Mouse (Mus musculus) liver, embryonic 16.5 days (tissue): Measurements from ENCODE around the gene Ccdc9. TPM values are rescaled to one million over a fixed set of nuclear protein-coding genes. Genes with fewer than 3 reads are reported as not detected.
"Not testable (repeated sequence)": the region's sequence is repeated elsewhere in the genome, so short reads cannot be mapped to it uniquely, and the experiment has no call there.

ENCODE experiments used
- ATAC-seq: fragments of 200-750 bp; cut with Nextera tagmentation; 2 replicates; pipeline ENCODE4 v1.8.0; 2017; ENCODE audit warnings: low read depth, mild to moderate bottlenecking, moderate number of reproducible peaks, moderate library complexity
- H3K27ac ChIP-seq: fragments of 300-500 bp; sonication (generic); 2 replicates; pipeline ENCODE4 v1.5.1; 2014; ENCODE audit warnings: mild to moderate bottlenecking, low read length
- H3K27me3 ChIP-seq: fragments of 300-500 bp; sonication (generic); 2 replicates; pipeline ENCODE4 v1.6.1; 2014; ENCODE audit warnings: low read depth, low read length, mixed read lengths; ENCODE audit not compliant: control insufficient read depth, insufficient read depth
- H3K36me3 ChIP-seq: fragments of 300-500 bp; sonication (generic); 2 replicates; pipeline ENCODE4 v1.6.1; 2014; ENCODE audit warnings: mild to moderate bottlenecking; ENCODE audit not compliant: control insufficient read depth, insufficient read depth
- H3K4me1 ChIP-seq: fragments of 300-500 bp; sonication (generic); 2 replicates; pipeline ENCODE4 v1.6.1; 2014; ENCODE audit warnings: low read depth, low read length, mixed read lengths; ENCODE audit not compliant: control insufficient read depth
- H3K4me2 ChIP-seq: fragments of 300-500 bp; sonication (generic); 2 replicates; pipeline ENCODE4 v1.6.1; 2014; ENCODE audit warnings: low read depth, low read length, mixed read lengths
- H3K4me3 ChIP-seq: fragments of 300-500 bp; sonication (generic); 2 replicates; pipeline ENCODE4 v1.5.1; 2014; ENCODE audit warnings: low read depth, mild to moderate bottlenecking, low read length
- H3K9ac ChIP-seq: fragments of 300-500 bp; sonication (generic); 2 replicates; pipeline ENCODE4 v1.6.1; 2014; ENCODE audit warnings: low read depth, low read length
- H3K9me3 ChIP-seq: fragments of 300-500 bp; sonication (generic); replicated peaks from 2 replicates; pipeline ENCODE4 v1.6.1; 2016; ENCODE audit warnings: low read length; ENCODE audit not compliant: control insufficient read depth
- WGBS: fragments of 180-500 bp; shearing (Covaris S2); extraction: QIAGEN DNeasy Blood & Tissue Kit; methylation state at CpG from one replicate; pipeline ENCODE4 v1.1.7; 2014; ENCODE audit not compliant: insufficient replicate concordance; 5-methylcytosine and 5-hydroxymethylcytosine counted together
- polyA plus RNA-seq: library from polyadenylated mRNA; unstranded; fragments of >200 nt; fragmentation: Nextera tagmentation; extraction: Ambion mirVana; gene quantifications from 2 replicates; pipeline ENCODE4 v1.2.1, GENCODE M21; 2015

The Ccdc9 gene
- polyA plus RNA-seq, 1 experiment from 2014 or later = 9.0 TPM

DNA sequence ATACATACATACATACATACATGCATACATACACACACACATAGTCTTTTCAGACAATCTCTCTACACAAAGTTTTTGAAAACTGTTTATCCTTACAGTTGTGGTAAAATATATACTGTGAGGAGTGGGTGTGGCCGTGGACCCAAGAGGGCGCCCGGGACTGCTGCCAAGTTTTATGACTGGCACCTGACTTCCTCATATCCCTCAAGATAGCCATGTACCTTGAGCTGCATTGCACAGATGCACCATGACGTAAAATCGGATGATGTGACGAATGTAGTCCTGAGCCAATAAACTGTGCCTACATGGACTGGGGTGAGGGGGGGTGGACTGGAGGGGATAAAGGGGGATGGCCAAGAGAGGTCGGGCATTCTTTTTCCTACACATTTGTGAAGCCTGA is 20.0 kb downstream of the Ccdc9 start:
- not testable (repeated sequence) for H3K4me1 ChIP-seq, H3K9ac ChIP-seq, H3K9me3 ChIP-seq, H3K4me3 ChIP-seq, H3K36me3 ChIP-seq, H3K27ac ChIP-seq, H3K27me3 ChIP-seq, ATAC-seq, H3K4me2 ChIP-seq
- WGBS = 56% methylated on average over 7 of the region's 7 CpGs

DNA sequence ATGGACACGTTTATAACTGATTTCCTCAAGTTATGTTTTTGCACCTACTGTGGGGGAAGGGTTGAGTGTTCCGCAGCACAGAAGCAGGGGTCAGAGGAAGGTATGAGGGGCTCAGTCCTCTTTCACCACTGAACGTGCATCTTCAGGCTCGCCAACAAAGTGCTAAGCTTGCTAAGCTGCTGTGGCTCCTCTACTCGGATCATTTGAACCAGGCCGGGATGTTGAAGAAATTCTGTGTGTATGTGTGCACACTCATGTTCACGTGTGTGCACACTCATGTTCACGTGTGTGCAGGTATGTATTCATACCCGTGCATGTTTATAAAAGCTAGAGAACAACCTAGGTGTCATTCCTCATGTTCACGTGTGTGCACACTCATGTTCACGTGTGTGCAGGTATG is 20.7 kb downstream of the Ccdc9 start:
- Histone ChIP-seq H3K9ac (no peak overlapping the region), H3K4me2 (no peak overlapping the region), H3K36me3 (no peaks in the 10 kb centered on the region), H3K27ac (no peak overlapping the region), H3K9me3 (no peaks in the 10 kb centered on the region), H3K4me3 (no peak overlapping the region), H3K27me3 (no peaks in the 10 kb centered on the region), H3K4me1 (no peaks in the 10 kb centered on the region)
- WGBS = 73% methylated on average over 11 of the region's 11 CpGs
- ATAC-seq = no peak

DNA sequence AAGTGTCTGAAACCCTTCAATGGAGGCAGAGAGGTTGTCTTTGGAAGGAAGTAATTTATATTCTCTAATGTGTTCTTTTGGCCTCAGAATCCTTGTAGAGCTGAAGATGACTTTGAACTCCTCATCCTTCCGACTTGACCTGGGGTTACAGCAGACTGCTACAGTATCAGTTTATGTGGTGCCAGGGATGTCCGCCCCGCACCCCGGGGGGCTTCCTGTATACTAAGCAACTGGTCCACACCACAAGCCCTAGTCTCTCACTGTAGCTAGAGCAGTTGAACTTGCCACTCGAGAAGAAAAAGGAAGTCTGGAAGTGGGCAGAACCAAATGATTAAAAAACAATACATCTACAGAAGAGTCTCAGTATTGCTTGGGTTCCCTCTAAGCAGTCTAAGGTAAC is 22.8 kb downstream of the Ccdc9 start:
- Histone ChIP-seq H3K4me3 (no peak overlapping the region), H3K27me3 (no peaks in the 10 kb centered on the region), H3K27ac (no peak overlapping the region), H3K4me2 (no peak overlapping the region), H3K9me3 (no peaks in the 10 kb centered on the region), H3K9ac (no peak overlapping the region), H3K36me3 (no peaks in the 10 kb centered on the region), H3K4me1 (no peaks in the 10 kb centered on the region)
- 38% methylated on average over 5 of the region's 5 CpGs for WGBS
- ATAC-seq = no peak

DNA sequence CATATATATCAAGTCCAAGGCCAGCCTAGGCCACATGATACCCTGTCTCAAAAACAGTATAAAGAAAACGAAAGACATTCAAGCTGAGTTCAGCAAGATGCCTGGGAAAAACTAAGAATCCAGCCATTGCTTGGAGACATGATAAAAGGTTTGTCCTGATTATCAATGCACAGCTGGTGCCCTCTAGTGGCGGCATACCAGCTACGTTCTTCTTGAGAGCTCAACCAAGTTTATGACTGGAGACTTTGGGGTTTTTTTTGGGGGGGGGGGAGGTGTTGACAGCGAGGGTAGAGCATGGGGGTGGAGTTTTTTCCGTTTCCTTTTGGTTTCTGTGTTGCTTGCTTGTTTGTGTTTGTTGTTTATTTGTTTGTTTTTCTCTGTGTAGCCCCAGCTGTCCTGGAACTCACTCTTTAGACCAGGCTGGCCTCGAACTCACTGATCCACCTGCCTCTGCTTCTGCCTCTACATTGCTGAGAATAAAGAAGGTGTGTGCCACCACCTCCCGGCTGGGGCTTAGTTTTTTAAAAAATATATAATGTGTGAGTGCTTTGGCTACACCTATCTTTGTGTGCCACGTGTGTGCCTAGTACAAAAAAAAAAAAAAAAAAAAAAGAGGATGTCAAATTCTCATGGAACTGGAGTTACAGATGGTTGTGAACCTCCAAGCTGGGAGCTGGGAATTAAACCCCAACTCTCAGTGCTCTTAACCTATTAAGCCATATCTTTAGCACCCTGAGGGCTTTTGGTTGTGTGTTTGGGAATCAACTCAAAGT is 23.4 kb downstream of the Ccdc9 start:
- Histone ChIP-seq H3K27ac (no peak overlapping the region), H3K4me3 (no peak overlapping the region), H3K4me2 (no peak overlapping the region), H3K27me3 (no peaks in the 10 kb centered on the region), H3K36me3 (no peaks in the 10 kb centered on the region), H3K9me3 (no peaks in the 10 kb centered on the region), H3K9ac (no peak overlapping the region), H3K4me1 (no peaks in the 10 kb centered on the region)
- no peak for ATAC-seq
- WGBS = 17% methylated on average over 8 of the region's 8 CpGs

DNA sequence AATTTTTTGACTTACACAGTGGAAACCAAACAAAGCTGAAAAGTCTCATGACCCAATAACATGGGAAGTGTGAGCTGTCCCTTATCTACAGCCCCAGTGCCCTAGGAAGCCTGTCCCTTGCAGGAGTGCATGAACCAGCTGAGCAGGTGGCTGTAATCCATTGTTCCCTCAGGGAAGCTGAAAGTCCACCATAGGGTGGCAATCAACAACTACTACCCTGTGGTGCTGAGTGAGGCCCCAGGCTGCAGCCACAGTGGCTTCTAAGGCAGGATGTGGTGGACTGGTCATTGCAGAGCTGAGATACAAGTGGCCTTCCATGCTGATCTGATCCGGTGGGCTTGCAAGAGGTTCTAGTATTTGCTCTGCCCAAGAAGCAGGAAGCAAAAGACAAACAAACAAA is 25.5 kb downstream of the Ccdc9 start:
- Histone ChIP-seq H3K9me3 (no peaks in the 10 kb centered on the region), H3K4me2 (no peak overlapping the region), H3K4me3 (no peak overlapping the region), H3K9ac (no peak overlapping the region), H3K27ac (no peak overlapping the region), H3K27me3 (no peaks in the 10 kb centered on the region), H3K4me1 (no peaks in the 10 kb centered on the region), H3K36me3 (no peaks in the 10 kb centered on the region)
- peak; percentile 43; the same call in 1 of the 2 replicates for ATAC-seq
- WGBS = 10% methylated on average over 1 of the region's 1 CpGs

DNA sequence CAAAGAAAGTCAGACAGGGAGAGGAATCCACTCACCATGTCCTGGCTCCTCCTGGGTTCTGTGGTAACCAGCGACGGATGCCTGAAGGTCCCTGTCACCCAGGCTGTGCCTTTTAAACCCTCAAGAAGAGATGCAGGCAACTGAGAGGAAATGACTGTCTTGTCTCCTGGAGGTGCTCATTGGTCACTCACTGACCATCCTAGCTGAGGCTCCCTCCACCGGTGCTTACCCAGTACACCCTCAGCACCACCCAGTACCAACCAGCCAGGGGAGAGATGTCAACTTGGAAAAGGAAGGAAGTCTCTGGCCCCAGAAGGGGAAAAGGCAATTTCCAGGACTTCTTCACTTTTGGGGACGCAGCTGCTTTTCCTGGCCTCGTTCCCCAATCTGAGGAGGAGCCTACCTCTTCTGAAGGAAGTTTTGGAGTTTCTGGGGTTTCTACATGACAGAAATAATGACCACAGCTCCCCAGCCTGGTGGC is 27.4 kb downstream of the Ccdc9 start, which contains the start of gene C5ar1:
C5ar1 (minus strand) TSS at position 431 of the 481 bp plus-strand sequence.
- no peak for ATAC-seq
- Histone ChIP-seq H3K36me3 (no peaks in the 10 kb centered on the region), H3K4me2 (no peak within 1 kb of the TSS), H3K4me1 (no peaks in the 10 kb centered on the region), H3K4me3 (no peak within 1 kb of the TSS; the same call in 1 of the 2 replicates), H3K27me3 (no peaks in the 10 kb centered on the region), H3K27ac (peak within 1 kb of the TSS; percentile 0; the same call in 1 of the 2 replicates), H3K9ac (no peak within 1 kb of the TSS), H3K9me3 (no peaks in the 10 kb centered on the region)
- 40% methylated on average over 5 of the region's 5 CpGs for WGBS

DNA sequence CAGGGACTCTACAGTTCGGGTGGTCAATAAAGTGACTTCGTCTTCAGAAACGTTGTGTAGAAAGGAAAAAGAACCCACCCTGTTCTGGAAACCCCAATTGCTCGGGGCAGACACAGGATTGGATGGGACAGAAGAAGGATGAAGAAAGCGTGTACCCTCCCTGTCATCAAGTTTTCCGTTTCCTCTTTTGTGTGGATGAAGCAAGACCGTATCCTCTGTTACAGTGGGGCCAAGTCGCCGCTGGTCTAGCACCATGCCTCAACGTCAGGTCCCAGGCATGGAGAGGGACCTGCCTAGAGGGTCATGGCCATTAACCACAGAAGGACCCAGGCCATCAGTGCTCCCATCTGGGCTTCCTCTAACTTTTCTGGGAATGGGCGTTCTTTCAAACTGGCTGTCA is 28.8 kb downstream of the Ccdc9 start:
- WGBS = 50% methylated on average over 11 of the region's 11 CpGs
- H3K4me1 ChIP-seq = no peaks in the 10 kb centered on the region
- no peak overlapping the region for H3K9ac ChIP-seq
- no peaks in the 10 kb centered on the region for H3K36me3 ChIP-seq
- no peaks in the 10 kb centered on the region for H3K27me3 ChIP-seq
- no peaks in the 10 kb centered on the region for H3K9me3 ChIP-seq
- no peak overlapping the region for H3K4me2 ChIP-seq
- H3K4me3 ChIP-seq = no peak overlapping the region
- H3K27ac ChIP-seq = no peak overlapping the region; the same call in 1 of the 2 replicates
- peak; percentile 39; the same call in 1 of the 2 replicates for ATAC-seq

DNA sequence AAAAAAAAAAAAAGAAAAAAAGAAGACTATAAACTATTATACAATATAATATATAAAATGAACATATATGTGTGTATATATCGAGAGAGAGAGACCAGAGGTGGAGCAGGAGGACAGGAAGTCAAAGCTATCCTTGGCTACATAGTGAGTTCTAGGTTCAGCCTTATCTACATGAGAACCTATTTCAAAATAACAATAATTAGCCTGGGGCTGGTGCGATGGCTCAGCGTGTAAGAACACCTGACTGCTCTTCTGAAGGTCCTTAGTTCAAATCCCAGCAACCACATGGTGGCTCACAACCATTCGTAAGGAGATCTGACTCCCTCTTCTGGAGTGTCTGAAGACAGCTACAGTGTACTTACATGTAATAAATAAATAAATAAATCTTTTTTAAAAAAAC is 30.6 kb downstream of the Ccdc9 start:
- not testable (repeated sequence) for H3K4me1 ChIP-seq, H3K9me3 ChIP-seq, H3K4me2 ChIP-seq, H3K4me3 ChIP-seq, H3K36me3 ChIP-seq, H3K9ac ChIP-seq, H3K27ac ChIP-seq, ATAC-seq, H3K27me3 ChIP-seq
- WGBS = 66% methylated on average over 4 of the region's 4 CpGs

DNA sequence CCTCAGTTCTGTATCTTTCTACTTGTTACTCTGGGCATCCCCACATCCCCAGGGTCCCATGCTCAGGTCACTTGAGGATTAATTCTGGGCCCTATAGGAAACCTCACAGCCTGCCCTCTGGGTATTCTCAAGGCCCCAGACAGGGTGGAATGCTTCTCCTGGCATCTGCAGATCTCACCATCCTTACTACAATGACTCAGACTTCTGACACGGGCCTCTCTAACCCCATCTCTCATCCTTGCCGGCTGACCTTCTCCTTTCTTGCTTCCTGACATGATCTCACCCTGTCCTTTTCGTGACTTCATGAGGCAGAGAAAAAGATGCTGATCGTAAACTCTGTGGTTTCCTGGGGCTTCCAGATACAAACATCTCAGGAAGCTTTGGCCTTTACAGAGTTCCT is 32.4 kb downstream of the Ccdc9 start:
- H3K9ac ChIP-seq = no peak overlapping the region
- H3K36me3 ChIP-seq = no peaks in the 10 kb centered on the region
- H3K27ac ChIP-seq = no peak overlapping the region
- peak; percentile 11; the same call in 1 of the 2 replicates for ATAC-seq
- no peak overlapping the region for H3K4me3 ChIP-seq
- no peaks in the 10 kb centered on the region for H3K9me3 ChIP-seq
- H3K4me2 ChIP-seq = no peak overlapping the region
- 11% methylated on average over 4 of the region's 4 CpGs for WGBS
- H3K27me3 ChIP-seq = no peaks in the 10 kb centered on the region
- H3K4me1 ChIP-seq = peaks cover 4% of the 10 kb centered on the region
